Mouse (Mus musculus) erythroblast, embryonic 14.5 days (primary cell): Measurements from ENCODE around the gene Tmem9b. TPM values are rescaled to one million over a fixed set of nuclear protein-coding genes. Genes with fewer than 3 reads are reported as not detected.

ENCODE experiments used
- H3K27me3 ChIP-seq: 2 replicates; pipeline ENCODE4 v1.6.1; 2012; ENCODE audit warnings: inconsistent platforms; ENCODE audit not compliant: control insufficient read depth
- H3K36me3 ChIP-seq: 2 replicates; pipeline ENCODE4 v1.6.1; 2012; ENCODE audit warnings: mild to moderate bottlenecking, inconsistent platforms; ENCODE audit not compliant: control insufficient read depth
- H3K4me1 ChIP-seq: 2 replicates; pipeline ENCODE4 v1.6.1; 2012; ENCODE audit warnings: inconsistent platforms; ENCODE audit not compliant: control insufficient read depth
- H3K4me3 ChIP-seq: replicated peaks from 2 replicates; pipeline ENCODE3; 2012; ENCODE audit warnings: moderate library complexity, mild to moderate bottlenecking, inconsistent platforms
- H3K9me3 ChIP-seq: 2 replicates; pipeline ENCODE4 v1.6.1; 2012; ENCODE audit warnings: low read length, inconsistent platforms, mixed read lengths; ENCODE audit not compliant: control insufficient read depth
- GATA1 ChIP-seq: IDR thresholded peaks from 2 replicates; pipeline ENCODE4 v1.6.1; 2012; ENCODE audit warnings: low read length, inconsistent platforms, mixed read lengths
- TAL1 ChIP-seq: IDR thresholded peaks from 3 replicates; pipeline ENCODE4 v1.6.1; 2012; ENCODE audit warnings: low read length, inconsistent platforms, mixed read lengths
- polyA plus RNA-seq: library from polyadenylated mRNA; stranded (reverse); fragments of >175 nt; gene quantifications from 2 replicates; pipeline ENCODE4 v1.2.3, GENCODE M21; 2012

The Tmem9b gene
- polyA plus RNA-seq, 1 experiment: 0.51 TPM

DNA sequence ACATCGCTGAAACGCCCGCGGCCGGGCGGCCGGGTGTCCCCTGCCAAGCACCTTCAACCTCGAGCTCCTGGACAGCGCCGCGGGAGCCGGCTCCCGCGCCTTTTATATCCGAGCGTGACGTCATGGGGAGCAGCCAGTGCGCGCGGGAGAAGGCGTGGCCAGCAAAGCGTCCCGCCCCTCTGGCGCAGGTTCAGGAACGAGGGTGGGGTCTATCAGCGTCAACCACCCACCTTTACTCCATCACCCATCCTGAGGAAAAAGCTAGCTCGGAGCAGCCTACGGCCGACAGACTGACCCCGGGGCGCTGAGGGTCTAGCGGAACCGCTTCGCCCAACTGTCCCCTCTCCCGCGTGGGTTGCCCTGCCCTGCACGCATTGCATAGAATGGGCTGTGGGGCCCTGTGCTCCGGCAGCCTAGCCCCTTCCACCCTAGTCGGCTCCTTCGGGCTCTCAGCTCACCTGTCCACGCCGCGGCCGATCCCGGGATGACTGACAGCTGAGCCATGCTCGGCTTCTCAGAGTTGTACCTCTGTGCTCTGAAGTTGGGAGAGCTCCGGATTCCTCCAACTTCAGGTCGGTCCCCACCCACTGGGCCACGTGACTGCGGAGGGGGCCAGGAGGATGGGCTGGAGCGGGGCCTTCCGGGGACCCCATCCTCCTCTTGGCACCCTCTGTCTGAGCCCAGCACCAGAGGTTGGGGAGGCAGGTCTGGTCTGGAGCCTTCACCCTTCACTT lies 29.0 kb upstream of the Tmem9b start, which contains the start of gene Nrip3:
Nrip3 (minus strand) TSS at position 556 of the 734 bp plus-strand sequence.
- no peak for TF ChIP-seq GATA1
- no peak for TF ChIP-seq TAL1
- H3K4me3 ChIP-seq: peak within 1 kb of the TSS; percentile 67
- no peaks in the 10 kb centered on the region for H3K36me3 ChIP-seq
- H3K27me3 ChIP-seq: peaks cover 76% of the 10 kb centered on the region
- H3K9me3 ChIP-seq: peaks cover 4% of the 10 kb centered on the region
- peaks cover 20% of the 10 kb centered on the region for H3K4me1 ChIP-seq

DNA sequence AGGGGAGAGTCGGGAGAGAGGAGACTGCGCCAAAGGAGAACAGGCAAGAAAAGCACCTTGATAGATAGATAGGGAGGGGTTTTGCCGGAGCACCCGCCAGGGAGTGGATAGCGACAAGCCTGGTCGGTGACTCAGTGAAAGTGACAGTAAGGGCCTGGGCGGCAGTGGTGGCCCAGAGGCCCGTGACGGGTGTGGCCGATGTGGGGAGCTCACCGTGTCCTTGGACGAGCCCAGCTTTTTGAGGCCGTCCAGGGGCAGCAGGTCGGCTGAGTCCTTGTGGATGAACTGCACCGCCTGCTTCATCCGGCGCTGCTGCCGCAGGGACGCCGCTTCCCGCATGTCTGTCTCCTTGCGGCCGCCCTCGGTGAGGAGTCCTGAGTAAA lies 28.4 kb upstream of the Tmem9b start:
- Histone ChIP-seq H3K4me1 (peaks cover 20% of the 10 kb centered on the region), H3K36me3 (no peaks in the 10 kb centered on the region), H3K9me3 (peaks cover 4% of the 10 kb centered on the region), H3K4me3 (peak overlapping the region; percentile 67), H3K27me3 (peaks cover 80% of the 10 kb centered on the region)
- no peak for TF ChIP-seq TAL1
- TF ChIP-seq GATA1: no peak; the same call in 1 of the 2 replicates

DNA sequence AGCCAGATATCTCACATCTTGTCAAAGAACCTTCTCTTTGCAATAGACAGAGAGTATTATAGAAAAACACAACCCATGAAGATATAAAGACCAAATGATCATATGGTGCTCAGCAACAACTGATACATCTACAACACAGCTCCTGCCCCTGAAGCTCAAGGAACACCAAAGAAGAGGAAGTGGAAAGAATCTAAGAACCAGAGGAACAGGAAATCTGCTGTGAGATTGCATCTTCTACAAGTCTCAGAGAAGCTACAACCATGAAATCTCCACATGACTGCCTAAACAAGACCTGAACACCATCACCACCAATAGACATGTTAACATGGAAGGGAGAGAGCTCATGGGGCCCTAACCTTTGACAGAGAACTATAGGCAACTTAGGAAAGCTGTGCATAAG lies 19.6 kb upstream of the Tmem9b start:
- Histone ChIP-seq H3K4me3 (no peak overlapping the region), H3K36me3 (no peaks in the 10 kb centered on the region), H3K27me3 (peaks cover 7% of the 10 kb centered on the region), H3K4me1 (peaks cover 26% of the 10 kb centered on the region), H3K9me3 (no peaks in the 10 kb centered on the region)
- TF ChIP-seq TAL1 (no peak), GATA1 (no peak)

DNA sequence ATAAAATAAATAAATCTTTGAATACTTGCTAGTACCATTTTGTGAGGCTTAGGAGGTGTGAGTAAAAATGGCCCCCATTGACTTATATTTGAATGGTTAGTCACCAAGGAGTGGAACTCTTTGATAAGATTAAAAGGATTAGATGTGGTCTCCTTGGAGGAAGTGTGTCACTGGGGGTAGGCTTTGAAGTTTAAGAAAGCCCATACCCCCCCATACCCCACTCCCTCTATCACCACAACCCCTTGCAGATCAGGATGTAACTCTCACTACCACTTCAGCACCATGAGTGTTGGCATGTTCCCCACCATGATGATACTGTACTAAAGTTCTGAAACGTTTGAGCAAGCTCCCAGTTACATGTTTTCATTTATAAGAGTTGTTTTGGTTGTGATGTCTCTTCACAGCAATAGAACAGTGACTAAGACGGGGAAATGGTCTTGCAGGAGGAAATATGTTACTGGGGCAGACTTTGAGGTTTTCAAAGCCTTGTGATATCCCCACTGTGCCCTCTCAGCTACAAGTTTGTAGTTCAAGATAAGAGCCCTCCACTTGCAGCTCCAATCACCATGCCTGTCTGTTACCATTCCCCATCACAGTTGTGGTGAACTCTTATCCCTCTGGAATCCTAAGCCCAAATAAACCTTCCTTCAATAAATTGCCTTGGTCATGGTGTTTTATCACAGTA lies 16.2 kb upstream of the Tmem9b start:
- TF ChIP-seq TAL1 (no peak), GATA1 (no peak)
- H3K4me3 ChIP-seq: no peak overlapping the region
- H3K9me3 ChIP-seq: no peaks in the 10 kb centered on the region
- no peaks in the 10 kb centered on the region for H3K36me3 ChIP-seq
- peaks cover 38% of the 10 kb centered on the region for H3K4me1 ChIP-seq
- no peaks in the 10 kb centered on the region for H3K27me3 ChIP-seq

DNA sequence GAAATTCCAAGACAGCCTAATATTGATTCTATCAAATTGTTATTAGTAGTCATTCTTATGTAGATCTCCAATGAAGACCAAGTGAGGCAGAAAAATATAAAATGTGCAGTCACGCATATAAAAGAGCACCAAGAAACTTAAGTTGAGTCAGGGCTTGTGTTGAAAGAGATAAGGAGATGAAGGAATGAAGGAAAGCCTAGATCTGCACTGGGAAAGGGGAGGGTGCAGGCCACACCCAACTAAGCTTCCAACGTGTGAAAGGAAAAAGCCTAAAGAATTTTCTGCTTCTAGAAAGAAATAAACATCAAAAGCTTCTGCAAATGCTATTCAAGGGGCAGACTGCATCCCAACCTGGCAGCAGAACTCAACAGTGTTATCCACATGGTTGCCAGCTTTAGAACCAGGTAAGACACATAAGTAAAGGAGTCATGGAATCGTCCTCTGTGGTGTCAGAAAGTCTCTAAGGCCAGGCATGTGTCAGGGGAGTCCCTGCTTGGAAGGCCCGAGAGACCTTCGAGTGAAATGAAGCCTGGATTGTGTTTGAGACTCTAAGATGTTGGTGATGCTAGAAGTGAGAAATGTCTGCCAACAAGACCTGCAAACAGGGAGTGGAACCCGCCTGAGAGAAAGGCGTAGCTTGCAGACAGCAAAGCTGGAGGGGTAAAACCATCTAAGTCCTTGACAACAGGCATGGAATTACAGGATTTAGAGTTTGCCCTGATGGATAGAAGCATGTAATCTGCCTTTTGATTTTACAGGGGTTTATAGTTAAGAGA lies 15.1 kb upstream of the Tmem9b start:
- Histone ChIP-seq H3K4me1 (peaks cover 38% of the 10 kb centered on the region), H3K27me3 (no peaks in the 10 kb centered on the region), H3K4me3 (peak overlapping the region; percentile 40), H3K36me3 (no peaks in the 10 kb centered on the region), H3K9me3 (no peaks in the 10 kb centered on the region)
- TF ChIP-seq GATA1: peak; percentile 44; the same call in 1 of the 2 replicates
- peak; percentile 16; the same call in 1 of the 3 replicates for TF ChIP-seq TAL1

DNA sequence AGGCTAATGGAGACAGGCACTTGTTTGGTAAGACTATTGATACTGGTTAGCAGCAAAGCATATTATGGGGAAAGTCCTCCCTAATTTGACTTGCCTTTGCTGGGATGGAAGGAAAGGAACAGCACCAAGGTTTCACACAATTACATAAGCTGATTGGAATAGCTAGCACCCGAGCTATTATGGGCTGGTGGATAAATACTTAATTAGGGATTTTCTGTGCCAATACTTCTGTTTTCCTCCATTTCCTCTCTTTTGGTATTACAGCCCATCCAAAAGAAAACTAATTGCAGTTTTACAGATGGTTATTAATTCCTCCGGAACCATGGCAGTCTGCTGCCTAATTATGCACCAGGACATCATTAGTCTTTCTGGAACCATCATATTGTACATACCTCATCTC lies 11.3 kb upstream of the Tmem9b start:
- Histone ChIP-seq H3K4me3 (no peak overlapping the region), H3K9me3 (no peaks in the 10 kb centered on the region), H3K36me3 (no peaks in the 10 kb centered on the region), H3K27me3 (no peaks in the 10 kb centered on the region), H3K4me1 (peaks cover 29% of the 10 kb centered on the region)
- no peak for TF ChIP-seq GATA1
- TF ChIP-seq TAL1: no peak

DNA sequence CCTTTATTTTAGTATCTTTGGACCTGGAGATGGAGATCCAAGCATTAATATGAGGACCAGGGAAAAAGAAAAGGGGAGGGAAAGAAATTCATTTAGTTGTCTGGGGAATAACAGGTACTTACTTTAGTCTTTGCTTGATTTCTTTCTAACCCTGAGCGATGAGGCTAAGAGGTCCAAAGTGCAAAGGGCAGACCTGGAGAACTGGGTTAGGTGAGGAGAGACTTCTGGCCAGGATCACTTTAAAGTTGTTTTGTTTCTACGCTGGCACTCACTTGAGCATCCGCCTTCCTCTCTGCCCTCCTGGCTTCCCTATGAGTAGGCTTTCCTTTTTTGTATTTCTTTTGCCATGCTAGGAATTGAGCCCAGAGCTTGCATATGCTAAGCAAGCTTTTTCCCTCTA lies 3.6 kb upstream of the Tmem9b start:
- peaks cover 38% of the 10 kb centered on the region for H3K4me1 ChIP-seq
- no peaks in the 10 kb centered on the region for H3K36me3 ChIP-seq
- H3K9me3 ChIP-seq: no peaks in the 10 kb centered on the region
- H3K27me3 ChIP-seq: no peaks in the 10 kb centered on the region
- no peak for TF ChIP-seq TAL1
- no peak overlapping the region for H3K4me3 ChIP-seq

DNA sequence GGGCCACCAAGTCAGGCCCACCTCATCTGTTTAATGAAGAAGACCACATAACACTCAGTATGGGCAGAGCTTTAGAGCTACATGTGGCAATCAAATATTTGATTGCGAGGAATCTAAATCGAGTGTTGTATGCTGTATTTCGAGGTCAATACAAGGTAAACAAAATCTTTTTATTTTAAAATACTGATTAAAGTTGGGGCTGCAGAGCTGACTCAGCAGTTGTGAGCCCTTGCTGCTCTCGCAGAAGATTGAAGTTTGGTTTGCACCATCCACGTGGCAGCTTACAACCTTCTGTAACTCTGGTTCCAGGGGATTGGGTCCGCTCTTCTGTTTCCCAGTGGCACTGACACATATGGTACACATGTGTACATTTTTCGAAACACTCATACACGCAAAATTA lies 1.4 kb upstream of the Tmem9b start:
- no peaks in the 10 kb centered on the region for H3K9me3 ChIP-seq
- no peaks in the 10 kb centered on the region for H3K27me3 ChIP-seq
- H3K4me1 ChIP-seq: peaks cover 52% of the 10 kb centered on the region
- no peak for TF ChIP-seq TAL1
- TF ChIP-seq GATA1: no peak
- H3K36me3 ChIP-seq: peaks cover 7% of the 10 kb centered on the region
- H3K4me3 ChIP-seq: no peak overlapping the region
